Mouse (Mus musculus): ENCODE results near the gene Vmn1r124. TPM values are rescaled to one million over a fixed set of nuclear protein-coding genes. Genes with fewer than 3 reads are reported as not detected.
"Not testable (repeated sequence)": the region's sequence is repeated elsewhere in the genome, so short reads cannot be mapped to it uniquely, and the experiment has no call there.

The Vmn1r124 gene
- not detected in 2 replicates for polyA plus RNA-seq (2015; fragmentation: Nextera tagmentation; extraction: Ambion mirVana)

GRCm38 (mm10) chr7:21260517-21260916 is at the start of gene Vmn1r124:
Gene Vmn1r124, minus strand, starts transcription at chr7:21260617.
- H3K4me1 ChIP-seq; H3K27ac ChIP-seq (replicated peaks); ATAC-seq (ENCODE audit: insufficient number of reproducible peaks, low FRiP score, low TSS enrichment, low read depth); H3K27me3 ChIP-seq; H3K9ac ChIP-seq; H3K4me2 ChIP-seq (replicated peaks); H3K36me3 ChIP-seq; H3K9me3 ChIP-seq (replicated peaks); H3K4me3 ChIP-seq (replicated peaks): not testable (repeated sequence)
- 74% methylated on average over 4 of the region's 4 CpGs for WGBS

GRCm38 (mm10) chr7:21301367-21301766 is 41.0 kb upstream of the Vmn1r124 start, which contains the start of gene Vmn1r126:
Gene Vmn1r126, minus strand, starts transcription at chr7:21301467.
- not testable (repeated sequence) for H3K4me1 ChIP-seq; H3K27me3 ChIP-seq; ATAC-seq (ENCODE audit: insufficient number of reproducible peaks, low FRiP score, low TSS enrichment, low read depth); H3K4me3 ChIP-seq (replicated peaks); H3K36me3 ChIP-seq; H3K4me2 ChIP-seq (replicated peaks); H3K27ac ChIP-seq (replicated peaks); H3K9ac ChIP-seq; H3K9me3 ChIP-seq (replicated peaks)
- WGBS = no CpG with 5 or more reads among the region's 5 CpGs

GRCm38 (mm10) chr7:21271879-21272278 is 11.5 kb upstream of the Vmn1r124 start, which contains the start of gene Vmn1r125:
Gene Vmn1r125, plus strand, starts transcription at chr7:21272179.
- WGBS = 60% methylated on average over 3 of the region's 3 CpGs
- not testable (repeated sequence) for H3K27ac ChIP-seq (replicated peaks)

More at GRCm38 (mm10) chr7:21271879-21272278, 11.5 kb upstream of the Vmn1r124 start, which contains the start of gene Vmn1r125:
- H3K4me1 ChIP-seq; H3K4me3 ChIP-seq (replicated peaks); H3K27me3 ChIP-seq; H3K9me3 ChIP-seq (replicated peaks); ATAC-seq (ENCODE audit: insufficient number of reproducible peaks, low FRiP score, low TSS enrichment, low read depth); H3K4me2 ChIP-seq (replicated peaks); H3K36me3 ChIP-seq; H3K9ac ChIP-seq: not testable (repeated sequence)

Other genes starting within 250 kb of the Vmn1r124 start
- gene Vmn1r119, start 248.2 kb downstream of the Vmn1r124 start, polyA plus RNA-seq (2015; fragmentation: Nextera tagmentation; extraction: Ambion mirVana) = not detected in 2 replicates
- not detected in 2 replicates for gene Vmn1r120, start 206.8 kb downstream of the Vmn1r124 start, polyA plus RNA-seq (2015; fragmentation: Nextera tagmentation; extraction: Ambion mirVana)
- gene Vmn1r121, start 162.1 kb downstream of the Vmn1r124 start, polyA plus RNA-seq (2015; fragmentation: Nextera tagmentation; extraction: Ambion mirVana) = not detected in 2 replicates
- not detected in 2 replicates for gene Vmn1r122, start 126.5 kb downstream of the Vmn1r124 start, polyA plus RNA-seq (2015; fragmentation: Nextera tagmentation; extraction: Ambion mirVana)
- not detected in 2 replicates for gene Vmn1r123, start 98.4 kb downstream of the Vmn1r124 start, polyA plus RNA-seq (2015; fragmentation: Nextera tagmentation; extraction: Ambion mirVana)
- not detected in 2 replicates for gene Gm5157, start 70.2 kb downstream of the Vmn1r124 start, polyA plus RNA-seq (2015; fragmentation: Nextera tagmentation; extraction: Ambion mirVana)
- not detected in 2 replicates for gene Vmn1r125, start 11.6 kb upstream of the Vmn1r124 start, polyA plus RNA-seq (2015; fragmentation: Nextera tagmentation; extraction: Ambion mirVana)
- not detected in 2 replicates for gene Vmn1r126, start 40.9 kb upstream of the Vmn1r124 start, polyA plus RNA-seq (2015; fragmentation: Nextera tagmentation; extraction: Ambion mirVana)
- not detected in 2 replicates for gene Vmn1r127, start 59.2 kb upstream of the Vmn1r124 start, polyA plus RNA-seq (2015; fragmentation: Nextera tagmentation; extraction: Ambion mirVana)
- gene Vmn1r128, start 88.8 kb upstream of the Vmn1r124 start, polyA plus RNA-seq (2015; fragmentation: Nextera tagmentation; extraction: Ambion mirVana) = not detected in 2 replicates
- not detected in 2 replicates for gene Vmn1r129, start 100.7 kb upstream of the Vmn1r124 start, polyA plus RNA-seq (2015; fragmentation: Nextera tagmentation; extraction: Ambion mirVana)
- gene Gm6882, start 172.1 kb upstream of the Vmn1r124 start, polyA plus RNA-seq (2015; fragmentation: Nextera tagmentation; extraction: Ambion mirVana) = not detected in 2 replicates